Mouse (Mus musculus): ENCODE measurements at regions not wholly inside any gene's neighbourhood (a gene's known extent, or its start where the extent isn't known, plus 50 kb on each side); places are given as distances from the start of the nearest gene placed in this dataset.

GRCm38 (mm10) chr4:87570470-87570891 is 340.2 kb upstream of the Slc24a2 start:
- H3K9me3 ChIP-seq (ENCODE audit: control insufficient read depth, low read length), result no peaks in the 10 kb centered on the region
- H3K9ac ChIP-seq (ENCODE audit: low read length), result no peak overlapping the region
- no peak overlapping the region for H3K27ac ChIP-seq (ENCODE audit: low read depth, low read length)
- 77% methylated on average over 13 of the region's 13 CpGs for WGBS
- H3K36me3 ChIP-seq (ENCODE audit: control insufficient read depth, insufficient read depth, low read length), result no peaks in the 10 kb centered on the region
- no peak overlapping the region for H3K4me3 ChIP-seq (ENCODE audit: low read depth, low read length)
- no peak overlapping the region for H3K4me2 ChIP-seq (ENCODE audit: low read depth, low read length, severe bottlenecking)
- no peaks in the 10 kb centered on the region for H3K4me1 ChIP-seq (replicated peaks; ENCODE audit: control insufficient read depth, insufficient read depth, low read length)
- no peaks in the 10 kb centered on the region for H3K27me3 ChIP-seq (ENCODE audit: control insufficient read depth, insufficient read depth, low read length)
- ATAC-seq (replicated peaks; ENCODE audit: low FRiP score), result no peak
- no peak for DNase-seq (ENCODE audit: low spot score)

- ATAC-seq (replicated peaks; ENCODE audit: low FRiP score), result no peak
- H3K4me3 ChIP-seq (ENCODE audit: low read depth, low read length), result no peak overlapping the region
- H3K27me3 ChIP-seq (ENCODE audit: control insufficient read depth, insufficient read depth, low read length), result no peaks in the 10 kb centered on the region
- no peak overlapping the region for H3K27ac ChIP-seq (ENCODE audit: low read depth, low read length)
- no peaks in the 10 kb centered on the region for H3K36me3 ChIP-seq (ENCODE audit: control insufficient read depth, insufficient read depth, low read length)
- 88% methylated on average over 2 of the region's 2 CpGs for WGBS
- no peaks in the 10 kb centered on the region for H3K9me3 ChIP-seq (ENCODE audit: control insufficient read depth, low read length)
- no peak overlapping the region for H3K4me2 ChIP-seq (ENCODE audit: low read depth, low read length, severe bottlenecking)
- H3K4me1 ChIP-seq (replicated peaks; ENCODE audit: control insufficient read depth, insufficient read depth, low read length), result no peaks in the 10 kb centered on the region
- no peak for DNase-seq (ENCODE audit: low spot score)
- no peak overlapping the region for H3K9ac ChIP-seq (ENCODE audit: low read length)
These were observed 336.3 kb upstream of the Slc24a2 start for GRCm38 (mm10) chr4:87566616-87567015.

GRCm38 (mm10) chr4:87554912-87555311 is 324.6 kb upstream of the Slc24a2 start:
- no peak for DNase-seq (ENCODE audit: low spot score)
- ATAC-seq (replicated peaks; ENCODE audit: low FRiP score), result no peak
- Histone ChIP-seq H3K4me2 (ENCODE audit: low read depth, low read length, severe bottlenecking) (no peak overlapping the region), H3K4me1 (replicated peaks; ENCODE audit: control insufficient read depth, insufficient read depth, low read length) (no peaks in the 10 kb centered on the region), H3K9me3 (ENCODE audit: control insufficient read depth, low read length) (no peaks in the 10 kb centered on the region), H3K27ac (ENCODE audit: low read depth, low read length) (no peak overlapping the region), H3K27me3 (ENCODE audit: control insufficient read depth, insufficient read depth, low read length) (no peaks in the 10 kb centered on the region), H3K36me3 (ENCODE audit: control insufficient read depth, insufficient read depth, low read length) (no peaks in the 10 kb centered on the region), H3K4me3 (ENCODE audit: low read depth, low read length) (no peak overlapping the region), H3K9ac (ENCODE audit: low read length) (no peak overlapping the region)
- 80% methylated on average over 3 of the region's 3 CpGs for WGBS

Measured in forebrain, embryonic 11.5 days (tissue).